Mouse (Mus musculus): ENCODE measurements at regions not wholly inside any gene's neighbourhood (a gene's known extent, or its start where the extent isn't known, plus 50 kb on each side); places are given as distances from the start of the nearest gene placed in this dataset.

DNA sequence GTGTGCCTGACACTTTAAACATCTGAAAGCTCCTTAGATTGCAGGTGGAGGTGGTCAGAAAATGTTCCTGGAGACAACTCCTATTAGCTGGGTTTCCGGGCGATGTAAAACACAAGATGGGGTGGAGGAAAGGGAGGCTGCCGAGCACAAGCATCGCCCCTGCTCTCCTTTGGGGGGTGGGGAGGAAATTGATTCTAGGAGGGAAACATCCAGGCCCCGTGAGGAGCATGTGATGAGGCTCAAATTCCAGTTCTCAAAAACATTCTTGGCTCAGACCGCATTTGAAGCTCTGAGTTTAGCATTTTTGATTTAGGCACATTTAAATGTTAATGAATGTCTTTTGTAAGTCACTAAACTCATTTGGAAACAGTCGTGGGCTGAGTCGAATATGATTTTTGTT is 105.5 kb downstream of the Rpl14 start:
- DNase-seq (ENCODE audit: inconsistent ontology term), result peak; percentile 35

DNA sequence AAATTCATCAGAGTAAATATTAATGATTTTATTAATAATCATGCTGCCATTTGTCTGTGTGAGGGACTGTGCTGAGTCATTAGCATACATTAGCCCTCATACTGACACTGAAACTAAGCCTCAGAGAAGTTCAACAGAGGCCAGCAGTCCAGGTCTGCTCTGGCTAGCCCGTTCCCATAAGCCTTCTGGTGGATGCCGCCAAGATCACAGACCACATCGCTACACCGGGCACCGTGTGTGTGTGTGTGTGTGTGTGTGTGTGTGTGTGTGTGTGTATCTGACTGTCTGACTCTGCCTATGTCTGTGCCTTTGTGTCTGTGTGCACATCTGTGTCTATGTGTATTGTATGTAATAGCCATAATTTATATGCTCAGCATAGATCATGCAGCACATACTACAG is 106.0 kb downstream of the Rpl14 start:
- no peak for DNase-seq (ENCODE audit: inconsistent ontology term)

DNA sequence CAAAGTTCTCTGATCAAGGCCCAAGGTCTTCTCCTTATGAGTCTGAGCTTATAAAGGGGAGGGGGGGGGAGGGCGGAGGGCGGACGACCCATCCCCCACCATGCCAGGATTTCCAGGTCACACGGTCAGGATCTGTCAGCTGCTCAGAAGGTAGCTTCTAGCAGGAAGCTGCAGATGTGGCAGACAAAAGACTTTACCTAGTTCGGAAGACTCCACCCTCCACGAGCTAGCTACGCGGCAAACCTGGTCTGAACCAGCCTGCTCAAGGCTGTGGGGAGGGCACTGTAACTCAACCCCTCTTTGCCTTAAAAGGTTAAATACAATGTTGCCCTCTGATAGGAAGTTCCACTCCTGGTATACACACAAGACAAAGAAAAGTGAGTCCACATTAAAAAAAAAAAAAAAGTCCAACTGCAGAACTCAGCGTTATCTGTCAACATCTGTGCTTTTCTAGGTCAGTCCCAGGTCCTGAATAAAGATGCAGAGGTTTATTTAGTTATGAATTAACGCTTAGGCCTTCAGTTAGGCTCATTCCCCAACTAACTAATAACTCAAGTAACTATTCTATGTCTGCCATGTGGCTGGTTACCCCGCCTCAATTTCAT is 108.7 kb downstream of the Rpl14 start:
- no peak for DNase-seq (ENCODE audit: inconsistent ontology term)

DNA sequence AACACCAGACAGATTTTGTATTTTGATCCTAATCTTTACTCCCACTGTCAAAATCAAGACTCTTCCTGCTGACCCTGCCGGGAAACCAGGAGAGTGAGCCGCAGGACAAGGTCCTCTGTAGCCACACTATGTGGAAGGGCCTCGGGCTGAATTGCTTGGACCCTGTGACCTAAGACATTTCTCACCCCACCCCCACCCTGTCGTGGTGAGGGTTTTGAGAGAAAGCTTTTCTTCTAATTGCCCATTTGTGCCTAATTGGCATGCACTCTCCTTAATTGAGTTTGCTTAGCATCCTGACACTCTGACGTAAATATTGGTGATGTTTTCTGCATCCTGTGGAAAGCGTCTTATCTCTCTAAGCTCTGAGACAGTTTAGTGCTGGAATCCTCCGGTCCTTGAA is 110.2 kb downstream of the Rpl14 start:
- DNase-seq (ENCODE audit: inconsistent ontology term), result peak; percentile 47

DNA sequence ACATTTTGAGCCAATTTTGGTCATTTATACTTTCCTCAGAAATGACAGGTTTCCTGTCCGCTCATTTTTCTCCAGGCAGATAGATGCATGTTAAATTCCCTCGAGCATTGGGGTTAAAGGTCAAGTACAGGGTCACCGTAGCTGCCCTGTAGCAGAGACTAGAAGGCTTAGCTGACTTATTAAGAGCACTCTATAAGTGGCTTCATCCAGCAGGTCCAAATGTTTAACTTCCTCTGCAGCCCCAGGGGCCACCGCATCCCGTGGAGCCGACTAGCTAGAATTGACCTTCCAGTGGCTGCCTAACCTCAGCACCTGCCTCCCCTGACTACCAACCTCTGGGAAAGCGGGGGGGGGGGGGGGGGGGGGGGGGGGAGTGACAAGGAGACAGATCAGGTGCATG is 114.7 kb downstream of the Rpl14 start:
- DNase-seq (ENCODE audit: inconsistent ontology term), result no peak

DNA sequence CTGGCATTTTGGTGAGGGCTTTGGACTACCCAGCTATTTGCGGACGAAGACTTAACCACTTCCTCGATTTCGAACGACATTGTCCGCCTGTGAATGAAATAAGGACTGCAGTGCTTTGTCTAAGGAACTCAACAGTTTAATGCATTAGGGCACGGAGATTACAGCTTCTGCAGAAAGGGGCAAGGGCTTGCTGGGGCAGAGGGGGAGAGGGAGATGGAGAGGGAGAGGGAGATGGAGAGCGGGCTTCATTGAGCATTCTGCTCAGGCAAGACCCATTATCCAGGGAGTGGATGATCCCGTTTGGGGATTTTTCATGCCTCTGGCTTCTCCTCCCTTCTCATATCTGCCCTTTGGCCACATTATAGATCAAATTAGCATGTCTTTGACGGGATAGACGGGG is 117.8 kb downstream of the Rpl14 start:
- DNase-seq (ENCODE audit: inconsistent ontology term), result no peak

DNA sequence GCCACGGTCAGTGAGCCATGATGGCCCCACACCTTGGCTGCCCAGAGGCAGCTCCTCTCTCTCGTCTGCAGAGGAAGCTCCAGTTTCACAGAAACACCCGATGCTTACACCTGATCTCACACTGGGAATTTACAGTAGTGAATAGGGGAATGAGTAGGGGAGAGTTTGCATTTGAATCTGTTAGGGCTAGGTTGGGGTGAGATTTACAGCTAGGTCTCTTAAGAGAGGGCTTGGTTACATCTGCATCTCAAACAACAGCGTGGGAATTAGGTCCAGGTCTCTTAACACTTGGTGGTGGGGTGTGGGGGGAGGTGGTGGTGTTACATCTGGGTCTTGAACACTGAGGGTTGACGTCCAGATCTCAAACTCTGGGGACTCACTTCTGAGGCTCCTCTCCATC is 119.3 kb downstream of the Rpl14 start:
- DNase-seq (ENCODE audit: inconsistent ontology term), result no peak

DNA sequence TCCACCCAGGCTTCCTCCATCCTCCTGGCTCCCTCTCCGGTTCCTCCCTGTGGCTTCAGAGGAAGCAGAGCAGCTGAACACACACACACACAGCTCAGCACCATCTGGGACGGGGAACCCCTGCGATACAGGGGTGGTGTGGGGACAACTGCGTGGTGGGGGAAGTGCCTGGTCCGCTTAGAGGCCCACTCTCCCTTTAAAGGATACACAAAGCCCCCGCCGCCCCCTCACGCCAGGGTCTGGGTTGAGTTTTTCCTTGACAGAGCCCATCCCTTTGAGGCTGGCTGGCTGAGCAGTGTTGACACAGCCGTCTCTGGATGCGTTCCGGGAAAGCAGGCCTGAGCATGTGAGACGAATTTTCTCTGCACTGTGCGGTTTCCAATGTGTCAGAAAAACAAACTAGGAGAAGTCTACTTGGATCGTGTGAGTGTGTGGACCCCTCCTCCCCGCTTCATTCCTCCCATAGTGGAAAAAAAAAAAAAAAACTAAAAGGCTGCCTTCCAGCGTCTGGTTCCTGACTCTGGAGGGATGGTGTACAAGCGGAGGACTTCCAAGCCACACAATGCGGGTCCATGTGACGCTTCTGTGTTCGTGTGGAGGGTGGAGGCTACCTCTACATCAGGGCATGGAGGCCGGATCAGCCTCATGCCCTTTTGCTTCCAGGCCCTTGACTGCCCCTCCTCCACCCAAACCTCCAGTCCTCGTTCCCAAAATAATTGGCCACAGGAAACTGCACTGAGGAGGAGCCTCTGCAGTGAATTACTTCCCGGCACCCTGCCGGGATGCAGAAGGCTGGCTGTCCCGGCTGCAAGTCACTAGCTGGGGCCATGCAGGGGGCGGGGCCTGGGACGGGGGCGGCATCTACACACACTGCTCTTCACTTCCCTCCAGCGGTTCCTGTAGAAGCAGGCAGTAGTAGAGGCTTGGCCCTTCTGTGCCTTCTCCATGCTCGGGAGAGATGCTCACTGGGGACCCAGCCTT is 120.0 kb downstream of the Rpl14 start:
- peak; percentile 93 for DNase-seq (ENCODE audit: inconsistent ontology term)

DNA sequence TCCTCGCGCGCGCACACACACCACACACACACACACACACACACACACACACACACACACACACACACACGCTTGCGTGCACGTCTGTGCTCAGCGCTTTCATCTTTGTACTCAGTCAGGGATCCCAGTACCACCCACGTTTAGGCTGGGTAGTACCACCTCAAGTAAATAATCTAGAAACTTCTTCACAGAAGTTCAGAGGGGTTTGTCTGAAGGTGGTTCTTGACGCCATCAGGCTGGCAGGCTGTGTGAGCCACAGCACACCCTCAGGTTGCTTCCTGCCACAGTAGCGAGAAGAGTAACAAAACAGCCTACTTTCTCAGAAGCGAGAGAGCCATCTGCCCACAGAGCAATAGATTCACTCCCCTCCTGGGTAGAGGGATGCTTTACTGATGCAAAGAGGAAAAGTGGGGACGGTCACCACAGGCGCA is 120.7 kb downstream of the Rpl14 start:
- DNase-seq (ENCODE audit: inconsistent ontology term), result no peak

DNA sequence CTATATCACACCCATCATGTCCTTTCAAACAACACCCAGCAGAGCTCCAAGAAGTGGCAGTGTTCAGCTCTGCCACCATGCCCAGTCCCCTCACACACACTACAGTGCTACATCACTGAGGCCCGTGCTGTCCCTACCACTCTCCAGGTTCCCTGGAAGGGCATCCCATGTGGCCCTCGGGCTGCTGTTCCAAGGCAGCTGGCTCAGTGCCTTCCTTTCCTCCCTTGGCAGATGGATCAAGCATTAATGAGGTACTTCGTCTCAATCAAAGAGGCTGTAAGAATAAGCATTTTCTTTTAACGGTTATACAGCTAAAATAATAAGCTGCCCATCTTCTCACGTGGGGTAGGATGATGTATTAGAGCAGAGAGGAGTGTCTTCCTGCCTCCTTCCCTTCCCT is 123.2 kb downstream of the Rpl14 start:
- no peak for DNase-seq (ENCODE audit: inconsistent ontology term)

DNA sequence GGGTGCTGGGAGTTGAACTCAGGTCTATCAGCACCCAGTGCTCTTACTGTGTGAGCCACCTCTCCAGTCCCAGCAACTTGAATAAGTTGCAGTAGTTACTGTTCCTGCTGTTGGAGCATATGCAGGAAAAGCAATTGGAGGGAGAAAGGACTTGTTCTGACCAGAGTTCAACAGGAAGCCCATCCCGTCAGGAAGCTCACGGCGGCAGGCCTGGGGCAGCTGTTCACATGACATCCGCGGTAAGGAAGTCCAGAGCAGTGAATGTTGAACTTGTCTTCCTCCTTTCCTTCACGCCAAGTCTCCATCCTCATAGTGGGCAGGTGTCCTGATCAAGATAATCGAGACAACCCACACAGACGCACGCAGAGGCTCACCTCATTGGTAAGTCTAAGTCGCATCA is 124.7 kb downstream of the Rpl14 start:
- DNase-seq (ENCODE audit: inconsistent ontology term), result no peak

DNA sequence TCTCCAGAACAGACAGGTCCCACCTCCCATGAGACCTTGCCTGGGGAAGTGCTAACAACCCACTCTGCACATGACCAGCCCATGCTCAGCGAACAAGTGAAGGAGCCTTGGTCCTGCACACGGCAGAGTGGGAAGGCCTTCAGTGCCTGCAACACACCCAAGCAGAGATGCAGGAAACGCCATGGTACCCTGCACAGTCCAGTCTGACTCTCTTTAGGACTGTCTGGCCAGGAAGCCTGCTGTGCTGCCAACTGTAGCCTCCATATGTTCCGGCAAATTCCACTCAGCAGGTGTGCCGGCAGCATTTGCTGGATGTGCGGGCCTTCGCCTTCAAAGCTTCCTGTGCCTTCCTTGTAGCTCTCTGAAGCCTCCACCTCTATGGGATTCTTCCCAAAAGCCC is 126.5 kb downstream of the Rpl14 start:
- no peak for DNase-seq (ENCODE audit: inconsistent ontology term)

DNA sequence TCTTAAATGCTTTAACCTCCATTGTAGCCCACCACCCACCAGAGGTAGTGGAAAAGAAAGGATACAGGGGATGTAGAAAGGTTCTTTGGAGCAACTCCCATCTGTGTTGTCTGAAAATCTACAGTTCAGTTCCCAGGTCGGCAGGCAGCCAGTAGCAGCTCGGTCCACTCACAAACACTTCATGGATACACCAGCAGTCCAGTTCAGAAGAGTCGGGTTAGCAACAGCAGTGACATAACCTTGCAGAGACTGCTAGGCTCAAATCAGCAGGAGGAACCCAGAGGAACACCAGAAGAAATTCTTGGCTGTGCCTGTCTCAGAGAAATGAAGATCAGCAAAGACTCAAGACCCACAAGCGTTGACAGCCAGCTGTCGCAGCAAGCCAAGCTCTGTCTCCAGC is 128.5 kb downstream of the Rpl14 start:
- no peak for DNase-seq (ENCODE audit: inconsistent ontology term)

DNA sequence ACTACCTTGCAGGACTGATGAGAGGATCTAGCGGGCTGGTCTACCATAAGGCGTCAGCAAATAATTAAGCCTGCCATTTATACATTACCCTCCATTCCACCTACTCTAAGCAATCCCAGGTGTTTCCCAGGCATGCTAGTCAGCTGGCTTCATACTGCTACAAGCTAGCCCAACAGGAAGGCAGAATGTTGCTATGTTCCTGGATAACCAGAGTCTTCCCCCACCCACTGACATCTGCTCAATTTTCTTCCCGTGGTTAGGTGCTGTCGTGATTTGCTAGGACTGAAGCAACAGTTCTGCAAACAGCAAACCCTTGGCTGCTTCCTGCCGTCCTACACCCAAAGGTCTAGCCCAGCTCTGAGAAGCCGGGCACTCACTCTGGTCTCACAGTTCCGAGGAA is 131.6 kb downstream of the Rpl14 start:
- DNase-seq (ENCODE audit: inconsistent ontology term), result no peak

DNA sequence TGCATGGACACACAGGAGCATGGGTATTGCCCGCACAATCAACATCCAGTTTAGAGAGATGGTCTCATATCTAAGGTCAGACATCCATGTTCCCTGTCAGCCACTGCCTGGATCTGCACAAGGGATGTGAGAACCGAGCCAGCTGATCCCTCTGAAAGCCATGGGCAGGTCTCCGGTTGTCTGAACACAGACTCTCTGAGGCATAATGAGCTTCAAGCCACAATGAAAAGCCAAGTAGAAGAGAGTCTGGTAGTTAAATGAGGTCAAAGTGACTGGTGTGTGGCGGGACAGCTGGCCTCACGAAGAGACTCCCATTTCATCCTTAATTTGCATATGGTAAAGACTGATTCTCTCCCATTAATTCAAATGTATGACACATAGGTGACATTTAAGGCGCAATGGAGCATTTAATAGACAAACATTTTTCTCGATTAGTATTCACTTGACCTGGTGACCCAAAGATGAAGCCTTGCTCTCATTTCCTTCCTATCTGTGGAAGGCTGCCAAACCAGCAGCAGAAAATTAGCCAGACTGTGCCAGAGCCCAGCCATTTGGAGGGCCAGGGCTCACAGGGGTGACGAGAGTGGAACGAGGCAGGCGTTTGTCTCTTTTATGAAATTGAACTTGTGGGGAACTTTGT is 132.2 kb downstream of the Rpl14 start:
- DNase-seq (ENCODE audit: inconsistent ontology term), result peak; percentile 96

DNA sequence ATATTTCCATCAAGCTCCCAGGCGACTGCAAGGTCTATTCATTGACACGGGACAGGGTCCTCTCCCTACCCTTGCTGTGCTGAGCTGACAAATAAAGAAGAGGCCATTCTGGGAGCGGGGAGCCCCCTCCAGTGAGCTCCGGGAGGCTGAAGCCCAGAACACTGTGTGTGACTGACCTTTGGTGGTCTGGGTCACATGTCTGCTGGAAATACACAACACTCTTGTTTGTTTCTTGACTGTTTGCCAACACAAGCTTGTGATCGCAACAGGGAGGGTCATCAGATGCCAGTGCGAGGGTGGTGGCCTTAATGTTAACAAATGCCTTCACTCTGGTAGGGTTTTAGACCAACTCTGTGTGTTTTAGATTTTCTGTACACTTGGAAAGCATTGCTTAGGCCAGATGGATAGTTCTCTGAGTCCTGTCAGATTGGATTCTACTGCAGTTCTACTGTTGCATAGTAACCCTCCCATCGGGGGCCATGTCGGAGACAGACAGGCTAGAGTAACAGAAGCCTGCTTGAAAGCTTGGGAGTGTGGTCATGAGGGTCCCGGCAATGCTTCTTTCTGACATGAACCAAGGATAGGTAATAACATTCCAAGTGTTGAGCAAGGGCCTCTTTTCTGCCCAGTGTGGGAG is 135.4 kb downstream of the Rpl14 start:
- no peak for DNase-seq (ENCODE audit: inconsistent ontology term)

DNA sequence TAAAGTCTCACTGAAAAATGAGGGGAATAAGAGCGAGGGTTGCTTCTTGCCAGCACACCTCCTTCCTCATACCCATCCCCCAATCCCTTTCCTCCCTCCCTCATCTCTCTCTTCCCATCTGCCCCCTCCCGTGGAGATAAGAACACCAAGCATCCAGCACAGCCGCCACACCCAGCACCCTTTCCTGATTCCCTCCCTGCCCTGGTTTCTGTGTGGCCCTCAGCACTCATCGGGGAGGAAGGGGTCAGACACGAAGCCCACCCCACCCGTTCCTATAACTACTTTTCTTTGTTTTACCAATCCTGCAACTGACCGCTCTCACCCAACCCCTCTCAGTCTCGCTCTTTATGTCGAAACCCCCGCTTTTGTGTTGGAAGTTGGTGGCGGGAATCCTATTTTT is 137.3 kb downstream of the Rpl14 start:
- no peak for DNase-seq (ENCODE audit: inconsistent ontology term)

DNA sequence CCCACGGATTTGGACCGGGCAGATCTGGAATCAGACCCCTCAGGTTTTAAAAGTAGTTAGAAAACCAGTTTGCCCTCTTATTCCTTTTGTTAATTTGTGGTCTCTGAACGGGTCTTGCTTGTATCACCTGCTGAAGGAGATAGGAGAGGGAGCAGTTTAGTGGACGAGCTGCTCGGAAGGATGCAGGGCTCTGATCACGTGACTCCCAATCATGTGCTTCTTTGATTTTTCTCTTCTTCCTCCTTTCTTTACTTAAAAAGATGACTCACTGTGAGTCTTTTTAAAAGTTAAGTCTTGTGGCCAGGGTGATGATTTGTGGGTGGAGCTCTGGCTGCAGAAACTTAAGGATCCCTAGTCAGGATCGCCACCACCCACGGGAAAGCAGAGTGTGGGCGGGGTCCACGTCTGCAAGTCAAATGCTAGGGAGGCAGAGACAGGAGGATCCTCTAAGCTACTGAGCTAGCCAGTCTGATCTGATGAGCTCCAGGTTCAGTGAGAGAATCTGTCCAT is 138.0 kb downstream of the Rpl14 start:
- DNase-seq (ENCODE audit: inconsistent ontology term), result no peak

DNA sequence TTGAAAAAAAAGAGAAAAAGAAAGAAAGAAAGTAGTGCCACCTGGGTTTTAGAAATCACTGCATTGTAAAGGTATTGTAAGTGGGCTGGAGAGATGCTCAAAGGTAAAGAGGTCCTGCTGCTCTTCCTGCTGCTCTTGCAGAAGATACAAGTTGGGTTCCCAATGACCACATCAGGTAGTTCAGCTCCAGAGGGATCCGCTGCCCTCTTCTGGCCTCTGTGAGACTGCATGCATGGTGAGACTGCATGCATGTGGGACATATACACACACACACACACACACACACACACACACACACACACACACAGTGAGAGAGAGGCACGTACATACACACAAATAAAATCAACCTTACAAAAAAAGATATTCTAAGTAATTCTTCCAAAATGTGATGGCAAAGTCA is 141.7 kb downstream of the Rpl14 start:
- DNase-seq (ENCODE audit: inconsistent ontology term), result no peak

DNA sequence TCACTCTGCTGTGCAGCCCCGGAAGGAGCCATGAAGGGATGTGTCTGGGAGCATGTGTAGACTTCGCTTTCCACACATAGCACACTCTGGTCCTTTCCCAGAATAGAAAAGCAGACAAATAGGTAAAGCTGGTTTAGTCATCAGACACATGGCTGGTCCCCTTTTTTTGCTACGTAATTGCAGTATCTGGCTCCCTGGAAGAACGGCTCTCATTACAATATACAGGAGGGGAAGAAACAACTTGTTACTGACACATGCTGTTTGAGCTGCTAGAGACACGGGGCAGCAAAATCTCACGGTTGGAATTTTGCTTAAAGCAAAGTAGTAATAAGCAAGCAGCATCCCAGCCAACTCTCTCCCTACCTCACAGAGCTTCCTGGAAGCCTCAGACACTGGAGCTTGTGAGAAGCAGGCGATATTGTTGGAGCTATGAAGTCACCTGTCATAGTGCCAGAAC is 144.4 kb downstream of the Rpl14 start:
- DNase-seq (ENCODE audit: inconsistent ontology term), result no peak

DNA sequence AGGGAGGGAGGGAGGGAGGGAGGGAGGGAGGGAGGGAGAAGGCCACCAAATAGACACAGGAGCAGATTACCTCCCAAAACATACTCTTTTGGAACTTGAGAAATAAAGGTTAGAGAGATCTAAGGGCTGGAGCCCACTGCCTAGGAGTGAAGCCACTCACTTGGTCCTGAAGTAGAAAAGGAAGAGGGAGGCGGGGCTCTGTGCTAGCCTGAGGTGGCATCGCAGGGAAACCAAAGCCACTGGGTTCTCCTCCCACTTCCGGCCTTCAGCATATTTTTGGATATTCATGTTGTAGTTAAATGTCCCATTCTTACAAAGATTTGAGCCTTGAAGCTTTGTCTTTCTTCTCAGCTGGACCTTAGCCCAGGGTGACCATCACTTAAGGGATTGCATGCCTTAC is 147.6 kb downstream of the Rpl14 start:
- DNase-seq (ENCODE audit: inconsistent ontology term), result no peak

All from Muller cell, postnatal 12 days (primary cell).